Mouse (Mus musculus): Measurements from ENCODE around the gene Tmem101. TPM values are rescaled to one million over a fixed set of nuclear protein-coding genes. Genes with fewer than 3 reads are reported as not detected.

Tmem101 gene
- 10 to 100 TPM; 12.0 to 13.6 TPM for total RNA-seq (2021)
- long read RNA-seq, experiment 1, transcript Tmem101-201 (4 exons, 1,574 nt) = major isoform, 11 of 13 reads
- long read RNA-seq, experiment 1, partial matches to known transcripts = 1 of 13 reads
- long read RNA-seq, experiment 1, other reads (novel, unspliced or antisense) = 1 of 13 reads
- long read RNA-seq, experiment 2, transcript Tmem101-201 (4 exons, 1,574 nt) = major isoform, 63 of 66 reads
- long read RNA-seq, experiment 2, partial matches to known transcripts = 0 of 66 reads
- long read RNA-seq, experiment 2, other reads (novel, unspliced or antisense) = 3 of 66 reads

DNA sequence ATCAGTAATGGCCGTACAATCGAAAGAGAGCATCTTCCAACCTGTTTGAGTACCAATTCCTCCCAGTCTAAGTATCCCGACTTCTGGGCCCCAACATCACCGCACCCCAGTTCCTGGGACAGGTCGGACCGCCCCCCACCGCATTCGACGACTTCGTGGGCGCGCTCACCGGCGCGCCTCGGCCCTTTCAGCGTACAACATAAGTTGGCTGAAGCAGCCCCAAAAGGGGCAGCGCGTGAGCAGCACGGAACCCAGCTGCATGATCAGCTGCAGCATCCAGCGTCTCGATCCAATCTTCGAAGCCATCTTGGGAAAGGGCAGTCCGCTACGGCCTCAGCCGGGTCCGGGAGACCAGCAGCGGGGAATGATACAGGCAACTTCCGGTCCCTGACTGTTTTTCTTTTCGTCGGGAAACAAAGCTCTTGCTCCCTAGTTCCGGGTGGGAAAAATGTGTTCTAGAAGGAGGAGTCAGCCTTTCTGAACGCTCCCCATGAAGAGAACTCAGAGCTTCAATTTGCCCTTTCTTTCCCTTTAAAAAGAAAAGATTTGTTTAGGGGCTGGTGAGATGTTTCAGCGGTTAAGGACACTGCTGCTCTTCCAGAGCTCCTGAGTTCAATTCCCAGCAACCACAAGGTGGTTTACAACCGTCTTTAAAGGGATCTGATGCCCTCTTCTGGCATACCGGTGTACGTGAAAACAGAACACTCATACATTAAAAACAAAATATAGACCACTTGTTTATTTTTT, at the start of gene Tmem101:
TSS of gene Tmem101 (minus strand) at position 366 of the 747 bp plus-strand sequence.
- peak; percentile 82 to 84 for DNase-seq (ENCODE audit: low spot score in 2 of 2)

DNA sequence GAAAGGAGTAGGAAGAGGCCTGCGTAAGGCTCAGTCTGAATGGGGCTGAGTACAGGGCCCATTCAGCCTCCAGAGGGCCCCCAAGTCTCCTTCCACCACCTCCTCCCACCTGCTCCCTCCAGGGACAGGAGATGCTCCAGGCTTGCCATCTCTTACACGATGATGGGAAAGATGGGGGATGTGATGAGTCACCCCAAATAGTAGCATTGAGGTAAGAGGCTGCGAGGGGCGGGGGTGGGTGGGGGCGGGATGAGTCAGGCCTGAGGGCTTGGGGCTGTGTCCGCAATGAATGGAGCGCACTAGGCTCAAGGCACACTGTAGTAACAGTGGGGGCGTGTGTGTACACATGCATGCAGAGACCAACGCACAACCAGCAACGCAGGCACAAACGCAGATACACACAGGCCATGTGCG, 45.2 kb upstream of the Tmem101 start:
- peak in 1 of 2 experiments; percentile 20 for DNase-seq (ENCODE audit: low spot score in 2 of 2)

DNA sequence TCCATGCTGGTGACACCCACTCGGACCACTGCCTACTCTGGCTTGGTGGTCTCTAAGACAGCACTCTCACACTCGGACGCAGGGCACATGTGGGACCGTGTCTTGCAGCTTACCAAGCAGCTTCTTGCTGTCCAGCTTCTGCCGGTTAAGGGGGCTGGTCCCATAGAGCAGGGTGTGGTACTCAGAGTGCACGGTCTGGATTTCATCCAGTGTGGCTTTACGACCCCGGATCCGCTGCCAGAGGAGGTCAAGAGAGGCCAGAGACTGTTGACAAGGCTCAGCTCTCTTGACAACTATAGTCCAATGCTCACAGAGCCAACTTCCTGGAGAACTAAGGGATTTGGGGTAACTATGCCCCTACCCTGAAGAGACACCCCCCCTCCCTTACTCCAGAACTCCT, 43.7 kb upstream of the Tmem101 start:
- peak in 1 of 2 experiments; percentile 15 for DNase-seq (ENCODE audit: low spot score in 2 of 2)

DNA sequence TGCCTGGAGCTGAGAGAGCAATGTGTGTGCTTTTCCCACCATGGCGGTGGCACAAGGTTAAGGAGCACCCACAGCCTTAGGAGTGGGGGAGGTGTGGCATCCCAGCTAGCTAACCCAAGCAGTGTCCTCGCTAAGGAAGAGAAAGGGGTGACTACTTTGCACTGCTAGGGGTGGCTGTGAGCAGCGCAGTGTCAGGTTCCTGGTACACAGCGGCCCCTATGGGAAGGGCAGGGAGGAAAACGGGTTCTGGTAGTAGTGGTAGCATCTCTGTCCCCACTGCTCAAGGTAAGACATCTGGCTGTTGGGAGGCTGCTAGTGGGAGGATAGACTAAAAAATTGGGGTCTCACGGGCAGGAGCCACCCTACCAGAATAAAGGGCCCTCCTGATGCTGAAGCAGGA, 42.0 kb upstream of the Tmem101 start:
- no peak for DNase-seq (ENCODE audit: low spot score in 2 of 2)

DNA sequence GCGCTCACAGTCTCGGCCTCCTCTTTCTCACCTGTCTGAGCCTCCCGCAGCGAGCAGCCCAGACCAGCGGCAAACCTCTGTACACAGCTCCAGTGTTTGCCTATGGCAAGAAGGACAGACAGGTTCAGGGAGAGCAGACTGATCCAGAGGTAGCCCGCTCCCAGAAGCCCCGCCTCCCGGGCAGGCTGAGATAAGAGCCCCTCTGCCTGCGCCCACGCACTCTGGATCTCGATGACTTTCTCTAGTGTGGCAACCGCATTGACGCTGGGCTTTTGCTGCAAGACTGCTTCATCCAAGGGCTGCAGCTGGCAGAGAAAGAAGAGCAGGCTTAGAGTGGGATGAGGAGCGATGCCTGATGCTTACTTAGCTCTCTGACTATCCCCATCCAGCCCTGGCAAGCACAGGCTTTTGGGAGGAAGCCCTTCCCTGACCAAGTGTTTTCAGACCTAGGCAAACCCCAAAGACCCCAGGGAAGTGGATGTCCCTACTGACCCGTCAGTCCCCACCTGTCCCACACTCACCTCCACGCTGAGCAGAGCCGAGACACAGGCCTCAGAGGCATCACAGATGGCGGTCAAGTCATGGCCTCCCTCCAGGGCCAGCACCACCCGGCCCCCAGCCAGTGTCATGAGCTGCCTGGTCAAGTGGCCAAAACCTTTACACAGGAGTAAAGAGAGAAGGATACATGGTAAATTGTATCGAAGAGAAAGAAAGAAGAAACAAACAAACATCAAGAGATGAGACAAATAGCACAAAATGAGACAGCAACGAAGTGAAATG, 40.0 kb upstream of the Tmem101 start:
- DNase-seq (ENCODE audit: low spot score in 2 of 2) = peak in 1 of 2 experiments; percentile 27

DNA sequence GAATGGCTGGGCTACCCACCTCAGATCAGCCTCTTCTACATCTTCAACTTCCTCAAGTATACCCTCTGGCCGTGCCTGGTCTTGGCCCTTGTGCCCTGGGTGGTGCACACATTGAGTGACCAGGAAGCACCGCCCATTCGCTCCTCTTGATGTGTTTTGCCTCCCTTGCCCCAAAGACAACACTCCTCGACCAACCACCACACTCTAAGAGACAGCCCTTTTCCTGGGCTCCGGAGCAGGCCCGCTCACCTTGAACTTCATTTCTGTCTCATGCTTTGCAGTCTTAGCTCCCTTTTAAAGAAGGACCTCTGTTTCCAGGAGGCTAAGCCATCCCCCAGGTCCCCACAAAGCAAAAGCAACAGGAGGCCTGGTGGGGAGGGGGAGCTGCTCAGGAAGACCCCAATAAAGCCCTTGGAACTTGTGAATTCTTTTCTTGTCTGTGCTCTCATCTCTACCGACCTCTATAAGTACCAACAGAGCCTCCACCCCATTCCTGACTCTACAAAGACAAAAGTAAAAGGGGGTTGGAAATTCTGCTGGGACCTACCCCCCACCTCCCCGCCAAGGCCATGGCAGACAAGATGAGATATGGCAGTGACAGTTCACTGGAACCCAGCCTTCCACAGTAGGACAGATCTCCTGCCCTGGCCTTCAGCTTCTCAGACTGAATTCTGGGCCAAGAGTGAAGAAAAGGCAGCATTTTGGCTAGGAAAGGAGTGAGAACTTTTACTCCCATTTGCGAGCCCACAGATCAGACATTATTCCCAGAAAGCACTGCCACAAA, 37.6 kb upstream of the Tmem101 start:
- DNase-seq (ENCODE audit: low spot score in 2 of 2) = peak in 1 of 2 experiments; percentile 25

DNA sequence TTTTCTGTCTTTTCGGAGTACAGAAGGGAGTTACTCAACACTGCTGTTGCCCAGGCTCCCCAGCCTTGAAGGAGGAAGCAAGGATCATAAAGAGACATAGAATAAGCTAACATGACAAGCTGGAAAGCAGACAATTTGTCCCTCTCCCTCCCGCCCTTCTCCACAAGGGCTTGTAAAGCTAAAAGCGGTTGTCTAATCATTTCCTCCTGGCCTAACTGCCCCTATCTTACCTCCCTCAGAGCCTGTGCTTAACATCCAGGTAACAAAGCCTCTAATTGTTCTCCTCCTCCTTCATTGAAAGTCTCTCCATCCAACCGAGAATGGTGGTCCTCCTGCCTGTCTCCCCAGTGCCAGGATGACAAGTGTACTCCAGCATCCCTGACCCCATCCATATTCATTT, 34.6 kb upstream of the Tmem101 start:
- DNase-seq (ENCODE audit: low spot score in 2 of 2) = no peak

DNA sequence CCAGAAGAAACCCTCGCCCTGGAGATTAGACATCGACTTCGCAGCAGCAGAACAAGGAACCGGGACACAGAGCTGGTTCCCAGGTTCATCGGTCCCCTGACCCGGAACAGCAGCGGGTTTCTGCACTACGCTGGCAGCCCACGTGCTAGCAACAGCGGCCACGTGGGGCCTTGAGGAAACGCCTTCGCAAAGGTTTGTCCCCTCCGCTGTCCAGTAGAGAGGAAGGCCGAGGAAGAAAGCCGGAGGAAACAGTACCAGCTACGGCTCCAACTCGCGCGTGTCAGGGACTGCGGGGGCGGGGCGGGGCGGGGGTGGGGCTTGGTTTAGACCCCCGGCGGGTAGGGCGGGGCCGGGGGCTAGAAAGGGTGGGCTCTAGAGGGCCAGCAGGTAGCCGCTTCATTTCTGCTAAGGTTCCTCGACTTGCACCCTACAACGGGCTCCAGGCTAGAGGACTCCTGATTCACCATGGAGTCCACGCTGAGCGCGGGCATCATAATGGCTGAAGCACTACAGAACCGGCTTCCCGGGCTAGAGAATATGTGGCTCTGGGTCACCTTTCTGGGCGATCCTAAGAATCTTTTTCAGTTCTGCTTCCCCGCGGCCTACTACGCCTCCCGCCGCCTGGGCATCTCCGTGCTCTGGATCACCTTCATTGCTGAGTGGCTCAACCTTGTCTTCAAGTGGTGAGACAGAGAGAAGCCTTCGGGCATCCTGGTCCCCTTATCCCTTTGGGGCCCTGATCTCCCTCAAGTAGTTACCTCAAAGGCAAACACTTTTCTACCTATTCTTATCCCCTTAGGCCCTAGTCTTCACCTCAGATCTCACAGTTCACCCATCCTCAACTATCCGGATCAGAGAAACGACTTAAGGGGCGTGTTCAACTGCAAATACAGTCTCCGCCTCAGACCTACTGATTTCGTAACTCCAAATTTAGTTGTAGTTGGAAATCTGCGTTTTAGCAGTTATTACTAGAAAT, 33.5 kb upstream of the Tmem101 start, which contains the start of gene G6pc3:
TSS of gene G6pc3 (plus strand) at position 160 of the 976 bp plus-strand sequence.
- peak; percentile 87 to 91 for DNase-seq (ENCODE audit: low spot score in 2 of 2)

DNA sequence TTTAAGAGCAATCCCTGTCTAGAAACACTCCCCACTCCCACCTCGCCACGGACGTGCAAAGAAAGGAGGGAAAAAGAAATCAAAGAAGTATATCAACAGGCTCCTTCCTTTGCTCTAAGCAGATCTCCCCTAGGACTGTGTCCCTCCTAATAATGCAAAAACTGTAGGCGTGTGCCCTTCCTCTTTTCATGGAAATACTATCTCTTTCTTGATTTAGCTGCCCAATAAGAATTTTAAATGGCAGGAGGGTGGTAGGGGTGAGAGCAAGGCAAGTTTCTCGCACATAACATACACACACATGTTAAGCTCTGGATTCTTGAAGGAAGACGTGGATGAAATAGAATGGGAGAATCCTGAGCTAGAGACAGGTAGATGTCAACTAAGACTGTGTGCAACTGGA, 32.8 kb upstream of the Tmem101 start:
- DNase-seq (ENCODE audit: low spot score in 2 of 2) = no peak

DNA sequence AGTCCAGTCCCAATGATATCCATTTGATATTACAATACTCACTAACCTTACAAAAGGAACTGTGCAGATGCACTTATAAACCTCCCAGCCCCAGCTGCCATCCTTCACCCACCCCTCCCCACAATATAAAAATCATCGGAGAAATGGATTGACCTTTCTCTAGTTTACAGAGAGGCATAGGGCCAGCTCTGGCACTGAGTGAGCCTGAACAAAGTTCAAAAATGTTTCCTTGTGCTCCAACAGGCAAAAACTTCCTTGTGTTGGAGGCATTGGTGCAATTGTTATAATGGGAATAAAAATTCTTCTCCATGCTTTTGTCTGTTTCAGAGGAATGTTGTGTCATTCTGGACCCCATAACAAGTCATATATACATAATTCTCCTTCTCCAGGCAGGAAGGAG, 30.0 kb upstream of the Tmem101 start:
- no peak for DNase-seq (ENCODE audit: low spot score in 2 of 2)

DNA sequence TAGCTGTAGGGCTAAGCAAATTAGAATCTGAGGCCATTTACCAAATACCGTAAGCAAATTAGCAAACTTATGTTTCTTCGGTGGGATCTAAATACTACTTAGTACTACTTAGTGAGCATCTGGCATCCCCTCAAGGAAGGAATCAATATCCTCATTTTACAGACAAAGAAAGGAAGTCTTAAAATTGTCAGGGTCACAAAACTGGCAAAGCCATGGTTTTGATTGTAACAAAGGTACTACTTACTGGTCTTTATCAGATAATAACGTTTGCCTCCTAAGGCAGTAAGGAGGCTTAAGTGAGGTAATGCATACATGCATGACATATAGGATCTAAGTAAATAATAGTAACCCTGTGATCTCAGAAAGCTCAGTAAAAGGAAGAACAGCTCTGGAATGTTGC, 29.5 kb upstream of the Tmem101 start:
- DNase-seq (ENCODE audit: low spot score in 2 of 2) = no peak

DNA sequence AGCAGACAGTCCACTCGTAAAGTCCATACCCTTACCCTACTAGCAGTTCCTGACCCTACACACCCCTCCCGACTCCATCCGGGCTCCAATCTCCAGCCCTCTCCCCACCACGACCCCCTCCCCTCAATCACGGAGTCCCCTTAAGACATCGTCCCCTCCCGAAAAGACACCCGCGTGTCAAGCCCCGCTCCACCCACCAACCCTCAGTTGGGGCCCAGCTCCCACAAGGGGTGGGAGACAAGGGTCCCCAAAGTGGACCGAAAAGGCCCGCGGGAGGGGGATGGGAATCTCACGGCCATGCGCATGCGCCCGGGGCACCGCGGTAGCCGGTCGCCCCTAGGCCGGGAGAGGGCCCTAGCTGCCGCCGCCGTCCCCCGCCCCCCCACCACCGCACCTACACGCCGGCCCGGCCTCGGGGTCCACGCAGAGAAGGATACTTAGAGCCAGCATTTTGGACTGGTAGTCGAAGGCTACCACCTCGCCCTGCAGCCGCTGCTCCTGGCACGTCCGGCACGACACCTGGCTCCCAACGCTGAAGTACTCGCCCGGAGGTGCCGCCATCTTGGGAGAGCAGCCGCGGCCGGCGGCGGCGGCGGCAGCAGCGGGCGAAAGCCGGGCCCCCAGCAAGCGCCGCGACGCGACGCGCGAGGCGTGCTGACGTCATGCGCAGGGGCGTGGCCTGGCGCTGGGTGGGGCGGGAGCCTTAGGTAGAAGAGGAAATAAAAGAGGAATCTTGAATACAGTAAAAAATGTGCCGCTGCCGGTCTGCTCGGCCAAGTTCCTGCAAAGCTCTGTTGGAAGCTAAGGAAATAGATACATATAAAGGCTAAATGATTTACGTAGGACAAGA, 28.7 kb upstream of the Tmem101 start, which contains the start of gene Lsm12:
TSS of gene Lsm12 (minus strand) at position 651 of the 850 bp plus-strand sequence.
- peak; percentile 99 for DNase-seq (ENCODE audit: low spot score in 2 of 2)

DNA sequence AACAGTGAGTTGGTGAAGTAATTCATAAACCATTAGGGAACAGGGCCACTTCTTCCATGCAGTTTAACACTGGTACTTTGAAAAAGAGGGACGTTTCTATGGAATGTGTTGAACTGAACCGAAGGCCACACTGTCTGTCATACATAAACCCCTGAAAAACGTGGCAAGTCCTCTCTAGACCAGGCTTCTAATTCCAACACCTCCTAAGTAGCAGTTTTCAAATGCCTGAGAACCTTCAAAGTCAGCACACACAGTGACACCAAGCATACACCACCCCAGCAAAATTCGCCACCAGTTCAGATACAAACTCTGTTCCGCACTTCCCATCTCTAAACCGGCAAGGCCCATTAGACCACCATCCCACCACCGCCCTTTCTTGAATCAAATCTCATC, 28.0 kb upstream of the Tmem101 start:
- no peak for DNase-seq (ENCODE audit: low spot score in 2 of 2)

DNA sequence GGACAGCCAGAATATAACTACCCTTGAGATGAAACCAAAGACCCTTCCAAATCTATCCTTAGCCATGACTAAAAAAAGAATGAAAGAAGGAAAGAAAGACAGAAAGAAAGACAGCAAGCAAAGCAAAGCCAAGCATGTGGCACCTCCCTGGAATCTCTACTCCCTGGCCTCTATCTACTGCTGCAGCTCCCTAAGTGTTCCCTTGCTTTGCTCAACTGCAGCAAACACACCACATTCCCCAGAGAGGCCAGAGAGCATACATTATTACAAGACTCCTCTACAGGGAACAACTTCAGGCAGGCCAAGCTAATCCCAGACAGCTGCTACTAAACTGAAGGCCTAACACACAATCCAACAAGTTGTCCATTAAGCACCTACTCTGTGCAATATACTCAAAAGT, 23.6 kb upstream of the Tmem101 start:
- no peak for DNase-seq (ENCODE audit: low spot score in 2 of 2)

DNA sequence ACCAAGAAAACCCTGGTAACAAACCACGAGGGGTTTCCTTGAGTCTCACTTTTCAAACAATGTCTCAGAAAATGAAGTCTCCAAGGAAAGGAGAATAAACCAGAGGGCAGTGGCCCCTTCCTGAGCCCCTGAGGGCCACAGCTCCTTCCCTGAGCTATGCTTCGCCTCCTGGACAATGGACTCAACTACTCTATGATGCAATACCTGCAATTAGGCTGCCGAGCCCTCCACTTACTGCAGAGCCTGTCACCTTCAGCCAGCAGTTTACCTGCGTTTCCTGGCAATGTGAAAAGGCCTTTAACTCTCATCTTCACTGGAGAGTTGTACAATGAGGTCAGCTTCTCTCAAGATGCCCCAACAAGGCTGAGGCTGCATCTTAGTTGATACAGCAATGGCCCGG, 12.5 kb upstream of the Tmem101 start:
- no peak for DNase-seq (ENCODE audit: low spot score in 2 of 2)

DNA sequence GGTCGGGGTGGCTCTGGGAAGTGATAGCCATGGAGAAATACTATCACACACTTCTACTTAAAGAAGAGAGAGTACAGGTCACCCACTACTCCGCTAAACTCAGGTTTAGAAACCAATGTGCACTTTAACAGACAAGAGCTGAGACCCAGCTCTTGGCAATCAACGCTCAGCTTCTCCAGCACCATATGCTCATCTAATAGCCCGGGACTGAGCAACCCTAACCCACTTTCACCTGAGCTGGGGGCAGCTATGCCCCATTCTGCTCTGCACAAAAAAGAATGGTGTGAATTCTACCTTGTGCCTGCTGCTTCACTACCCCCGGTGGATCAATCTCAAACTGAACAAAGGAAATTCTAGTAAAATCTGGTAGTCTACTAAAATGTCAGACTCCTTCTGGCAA, 11.3 kb upstream of the Tmem101 start:
- DNase-seq (ENCODE audit: low spot score in 2 of 2) = no peak

DNA sequence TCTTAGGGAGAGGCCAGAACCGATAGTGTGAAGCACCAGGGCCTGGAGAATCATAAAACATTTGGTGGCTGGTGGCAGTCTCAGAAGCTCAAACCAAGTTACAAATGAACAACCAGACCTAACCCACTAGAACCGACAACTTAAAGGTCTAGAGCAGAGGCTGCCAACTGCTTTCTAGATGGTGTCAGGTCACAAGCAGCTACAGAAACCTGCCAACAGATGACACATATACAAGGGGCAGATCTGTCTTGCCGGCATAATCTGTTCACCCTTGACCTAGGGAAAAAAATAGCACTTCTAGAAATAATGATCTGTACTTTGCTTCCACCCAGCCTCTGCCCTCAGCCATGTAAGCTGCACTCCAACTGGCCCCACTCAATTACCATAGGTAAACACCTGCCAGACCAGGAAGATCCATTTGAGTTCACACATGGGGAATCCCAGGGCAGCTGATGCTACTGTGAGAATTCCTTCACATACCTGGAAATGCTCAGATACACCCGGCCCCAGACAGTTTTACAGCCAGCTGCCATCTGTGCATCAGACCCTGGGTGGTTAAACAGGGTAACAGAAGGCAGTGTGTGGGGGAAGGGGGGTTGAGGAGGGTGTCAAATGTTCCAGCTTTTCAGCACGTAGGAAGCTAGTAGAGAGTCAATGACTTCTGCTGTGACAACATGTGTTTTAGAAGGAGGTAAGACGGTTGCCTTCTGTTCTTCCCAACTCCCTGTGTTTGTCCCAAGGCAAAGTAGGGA, 9.9 kb upstream of the Tmem101 start:
- DNase-seq (ENCODE audit: low spot score in 2 of 2) = no peak

DNA sequence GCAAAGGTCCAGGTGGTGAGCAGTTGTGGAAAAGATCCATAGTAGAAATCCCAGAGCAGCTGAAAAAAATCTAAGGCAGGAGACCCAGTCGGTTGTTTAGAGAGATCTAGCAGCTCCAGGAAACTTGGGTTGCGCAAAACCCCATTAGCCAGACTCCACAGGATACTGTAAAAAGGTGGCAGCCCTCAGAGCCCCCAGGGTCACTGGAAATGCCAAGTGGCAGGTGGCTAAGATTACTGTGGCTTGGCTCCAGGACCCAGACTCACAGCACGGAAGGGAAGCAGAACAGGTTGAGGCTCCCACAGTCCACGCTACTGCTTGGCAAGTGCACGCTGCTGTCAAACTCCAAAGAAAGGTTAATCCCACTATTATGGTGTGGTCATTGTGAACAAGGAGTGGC, 3.6 kb upstream of the Tmem101 start:
- no peak for DNase-seq (ENCODE audit: low spot score in 2 of 2)
